Mouse (Mus musculus): ENCODE measurements around the gene Fam187b. TPM values are rescaled to one million over a fixed set of nuclear protein-coding genes. Genes with fewer than 3 reads are reported as not detected.

The Fam187b gene
- 5.7 TPM for polyA plus RNA-seq (2014; fragmentation: Illumina TruSeq; extraction: RNeasy Lipid Tissue Mini Kit (QIAGEN cat#74804); ENCODE audit: insufficient read depth, low read depth, low replicate concordance)

DNA sequence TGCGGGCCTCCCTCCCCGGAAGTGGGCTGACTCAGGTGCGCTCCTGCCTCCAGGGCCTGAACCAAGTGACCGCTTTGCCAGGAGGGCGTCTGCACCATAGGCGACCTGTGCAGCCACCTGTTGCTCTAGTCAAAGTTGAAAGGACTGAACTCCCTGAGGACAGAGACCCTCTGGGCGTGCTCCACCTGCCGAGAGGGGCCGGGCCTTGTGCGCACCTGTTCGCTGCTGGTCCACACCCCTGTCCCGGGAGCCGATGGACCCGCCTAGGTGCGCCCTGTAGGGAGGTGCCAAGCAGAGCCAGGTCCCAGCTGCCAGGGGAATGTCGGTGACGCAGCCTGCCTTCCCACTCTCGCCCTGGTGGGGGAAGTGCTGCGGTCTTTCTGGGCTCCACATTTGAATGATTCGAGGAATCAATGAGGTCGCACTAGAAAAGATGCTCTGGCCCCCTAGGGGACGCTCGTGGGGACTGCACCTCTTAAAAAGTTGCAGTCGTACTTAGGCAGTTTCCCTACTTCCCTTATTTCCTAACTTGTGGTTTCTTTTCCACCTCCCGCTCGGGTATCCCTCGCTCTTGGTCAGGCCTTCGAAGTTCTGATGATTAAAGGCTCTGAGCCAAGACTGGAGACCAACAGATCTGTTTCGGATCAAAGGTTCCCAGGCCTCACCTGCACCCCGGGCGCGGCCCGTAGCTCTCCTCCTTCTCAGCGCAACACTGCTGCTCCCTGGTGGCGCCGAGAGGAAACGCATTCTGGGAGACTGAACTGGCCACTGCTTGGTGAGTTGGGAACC, at the start of gene Fam187b:
Gene Fam187b, plus strand, starts transcription at position 290 of the 789 bp plus-strand sequence.

GRCm38 (mm10) chr7:30924581-30924980, 49.0 kb upstream of the Fam187b start, which contains the start of gene Hamp2:
Gene Hamp2, minus strand, starts transcription at chr7:30924681.

DNA sequence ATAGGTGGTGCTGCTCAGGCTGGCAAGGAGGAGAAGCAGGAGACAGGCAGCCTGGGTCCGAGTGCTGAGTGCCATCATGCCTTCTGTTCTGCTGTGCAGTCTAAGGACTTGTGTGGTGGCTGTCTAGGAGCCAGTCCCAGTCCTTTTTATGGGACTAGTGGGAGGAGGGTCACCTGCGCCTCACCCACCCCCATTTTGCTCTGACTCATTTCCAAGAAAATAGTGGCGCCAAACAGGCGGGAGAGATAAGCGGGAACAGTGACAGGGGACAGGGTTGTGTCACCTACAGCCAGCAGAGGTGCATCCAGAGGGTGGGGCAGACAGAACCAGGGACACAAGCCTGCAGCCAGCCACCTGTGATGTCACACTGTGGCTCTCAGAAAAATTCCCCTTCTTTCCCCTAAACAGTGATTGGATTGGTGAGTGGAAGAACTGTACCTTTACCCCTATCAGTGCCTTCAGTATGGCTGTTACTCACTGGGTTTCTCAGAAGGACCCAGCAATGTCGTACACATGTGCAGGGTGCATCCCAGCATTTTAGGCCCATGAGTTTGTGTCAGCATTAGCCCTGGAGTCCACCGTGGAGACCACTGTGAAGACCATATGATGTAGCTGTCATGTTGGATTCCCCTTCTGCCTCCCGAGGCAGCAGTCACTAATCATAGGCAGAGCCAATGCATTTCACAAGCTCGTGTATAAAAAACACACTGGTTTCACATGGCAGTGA, 29.5 kb upstream of the Fam187b start, which contains the start of gene Hamp:
Gene Hamp, minus strand, starts transcription at position 124 of the 727 bp plus-strand sequence.

GRCm38 (mm10) chr7:30956756-30957366, 16.7 kb upstream of the Fam187b start, which contains the start of gene Usf2:
Gene Usf2, minus strand, starts transcription at chr7:30956803.

GRCm38 (mm10) chr7:30973251-30973500, 414 bp upstream of the Fam187b start, which contains the start of gene Lsr:
Gene Lsr, minus strand, starts transcription at chr7:30973464.

Other genes with a start within 250 kb of the Fam187b start
- gene Tmem147, start 244.2 kb upstream of the Fam187b start, polyA plus RNA-seq (2014; fragmentation: Illumina TruSeq; extraction: RNeasy Lipid Tissue Mini Kit (QIAGEN cat#74804); ENCODE audit: insufficient read depth, low read depth, low replicate concordance), result 100 TPM
- gene Gapdhs, start 230.1 kb upstream of the Fam187b start, polyA plus RNA-seq (2014; fragmentation: Illumina TruSeq; extraction: RNeasy Lipid Tissue Mini Kit (QIAGEN cat#74804); ENCODE audit: insufficient read depth, low read depth, low replicate concordance), result not detected
- gene Sbsn, start 222.3 kb upstream of the Fam187b start, polyA plus RNA-seq (2014; fragmentation: Illumina TruSeq; extraction: RNeasy Lipid Tissue Mini Kit (QIAGEN cat#74804); ENCODE audit: insufficient read depth, low read depth, low replicate concordance), result 17.0 TPM
- gene Dmkn, start 210.0 kb upstream of the Fam187b start, polyA plus RNA-seq (2014; fragmentation: Illumina TruSeq; extraction: RNeasy Lipid Tissue Mini Kit (QIAGEN cat#74804); ENCODE audit: insufficient read depth, low read depth, low replicate concordance), result 66.8 TPM
- not detected for gene Krtdap, start 185.9 kb upstream of the Fam187b start, polyA plus RNA-seq (2014; fragmentation: Illumina TruSeq; extraction: RNeasy Lipid Tissue Mini Kit (QIAGEN cat#74804); ENCODE audit: insufficient read depth, low read depth, low replicate concordance)
- 1.6 TPM for gene Ffar2, start 150.0 kb upstream of the Fam187b start, polyA plus RNA-seq (2014; fragmentation: Illumina TruSeq; extraction: RNeasy Lipid Tissue Mini Kit (QIAGEN cat#74804); ENCODE audit: insufficient read depth, low read depth, low replicate concordance)
- gene Ffar3, start 117.6 kb upstream of the Fam187b start, polyA plus RNA-seq (2014; fragmentation: Illumina TruSeq; extraction: RNeasy Lipid Tissue Mini Kit (QIAGEN cat#74804); ENCODE audit: insufficient read depth, low read depth, low replicate concordance), result not detected
- gene Ffar1, start 112.2 kb upstream of the Fam187b start, polyA plus RNA-seq (2014; fragmentation: Illumina TruSeq; extraction: RNeasy Lipid Tissue Mini Kit (QIAGEN cat#74804); ENCODE audit: insufficient read depth, low read depth, low replicate concordance), result 0.51 TPM
- 9.9 TPM for gene Cd22, start 93.4 kb upstream of the Fam187b start, polyA plus RNA-seq (2014; fragmentation: Illumina TruSeq; extraction: RNeasy Lipid Tissue Mini Kit (QIAGEN cat#74804); ENCODE audit: insufficient read depth, low read depth, low replicate concordance)
- 1.6 TPM for gene Mag, start 58.9 kb upstream of the Fam187b start, polyA plus RNA-seq (2014; fragmentation: Illumina TruSeq; extraction: RNeasy Lipid Tissue Mini Kit (QIAGEN cat#74804); ENCODE audit: insufficient read depth, low read depth, low replicate concordance)
- gene Hamp2, start 49.1 kb upstream of the Fam187b start, polyA plus RNA-seq (2014; fragmentation: Illumina TruSeq; extraction: RNeasy Lipid Tissue Mini Kit (QIAGEN cat#74804); ENCODE audit: insufficient read depth, low read depth, low replicate concordance), result 0.86 TPM
- 32.5 TPM for gene Hamp, start 29.8 kb upstream of the Fam187b start, polyA plus RNA-seq (2014; fragmentation: Illumina TruSeq; extraction: RNeasy Lipid Tissue Mini Kit (QIAGEN cat#74804); ENCODE audit: insufficient read depth, low read depth, low replicate concordance)
- gene Usf2, start 17.0 kb upstream of the Fam187b start, polyA plus RNA-seq (2014; fragmentation: Illumina TruSeq; extraction: RNeasy Lipid Tissue Mini Kit (QIAGEN cat#74804); ENCODE audit: insufficient read depth, low read depth, low replicate concordance), result 69.5 TPM
- gene Lsr, start 326 bp upstream of the Fam187b start, polyA plus RNA-seq (2014; fragmentation: Illumina TruSeq; extraction: RNeasy Lipid Tissue Mini Kit (QIAGEN cat#74804); ENCODE audit: insufficient read depth, low read depth, low replicate concordance), result 37.2 TPM
- gene Fxyd5, start 68.7 kb downstream of the Fam187b start, polyA plus RNA-seq (2014; fragmentation: Illumina TruSeq; extraction: RNeasy Lipid Tissue Mini Kit (QIAGEN cat#74804); ENCODE audit: insufficient read depth, low read depth, low replicate concordance), result 231 TPM
- gene Fxyd7, start 77.7 kb downstream of the Fam187b start, polyA plus RNA-seq (2014; fragmentation: Illumina TruSeq; extraction: RNeasy Lipid Tissue Mini Kit (QIAGEN cat#74804); ENCODE audit: insufficient read depth, low read depth, low replicate concordance), result 3.1 TPM
- 320 TPM for gene Fxyd1, start 83.4 kb downstream of the Fam187b start, polyA plus RNA-seq (2014; fragmentation: Illumina TruSeq; extraction: RNeasy Lipid Tissue Mini Kit (QIAGEN cat#74804); ENCODE audit: insufficient read depth, low read depth, low replicate concordance)
- 2.3 TPM for gene Lgi4, start 85.6 kb downstream of the Fam187b start, polyA plus RNA-seq (2014; fragmentation: Illumina TruSeq; extraction: RNeasy Lipid Tissue Mini Kit (QIAGEN cat#74804); ENCODE audit: insufficient read depth, low read depth, low replicate concordance)
- gene Fxyd3, start 102.9 kb downstream of the Fam187b start, polyA plus RNA-seq (2014; fragmentation: Illumina TruSeq; extraction: RNeasy Lipid Tissue Mini Kit (QIAGEN cat#74804); ENCODE audit: insufficient read depth, low read depth, low replicate concordance), result 50.6 TPM
- gene Hpn, start 141.5 kb downstream of the Fam187b start, polyA plus RNA-seq (2014; fragmentation: Illumina TruSeq; extraction: RNeasy Lipid Tissue Mini Kit (QIAGEN cat#74804); ENCODE audit: insufficient read depth, low read depth, low replicate concordance), result 10.6 TPM
- gene Scn1b, start 153.2 kb downstream of the Fam187b start, polyA plus RNA-seq (2014; fragmentation: Illumina TruSeq; extraction: RNeasy Lipid Tissue Mini Kit (QIAGEN cat#74804); ENCODE audit: insufficient read depth, low read depth, low replicate concordance), result 9.8 TPM
- 43.1 TPM for gene Gramd1a, start 182.1 kb downstream of the Fam187b start, polyA plus RNA-seq (2014; fragmentation: Illumina TruSeq; extraction: RNeasy Lipid Tissue Mini Kit (QIAGEN cat#74804); ENCODE audit: insufficient read depth, low read depth, low replicate concordance)

Measured in lung, adult 10 weeks (tissue).